Mouse (Mus musculus) intestine, postnatal 0 days (tissue): ENCODE measurements around the gene Cfhr1. TPM values are rescaled to one million over a fixed set of nuclear protein-coding genes. Genes with fewer than 3 reads are reported as not detected.

Experiments used
- ATAC-seq: fragments of 200-750 bp; cut with Nextera tagmentation; 2 replicates; pipeline ENCODE4 v1.8.0; 2017; ENCODE audit warnings: mild to moderate bottlenecking, moderate TSS enrichment, moderate library complexity
- H3K27ac ChIP-seq: fragments of 300-500 bp; sonication (generic); 2 replicates; pipeline ENCODE4 v1.5.1; 2014; ENCODE audit warnings: mild to moderate bottlenecking, low read depth, low read length, moderate library complexity
- H3K27me3 ChIP-seq: fragments of 300-500 bp; sonication (generic); replicated peaks from 2 replicates; pipeline ENCODE4 v1.6.1; 2014; ENCODE audit warnings: low read length, mixed read lengths; ENCODE audit not compliant: control insufficient read depth, insufficient read depth
- H3K36me3 ChIP-seq: fragments of 300-500 bp; sonication (generic); 2 replicates; pipeline ENCODE4 v1.6.1; 2014; ENCODE audit warnings: mild to moderate bottlenecking, moderate library complexity; ENCODE audit not compliant: control insufficient read depth, insufficient read depth
- H3K4me1 ChIP-seq: fragments of 300-500 bp; sonication (generic); replicated peaks from 2 replicates; pipeline ENCODE4 v1.6.1; 2014; ENCODE audit warnings: antibody characterized with exemption, low read length, mixed read lengths; ENCODE audit not compliant: control insufficient read depth, insufficient read depth
- H3K4me2 ChIP-seq: fragments of 300-500 bp; sonication (generic); replicated peaks from 2 replicates; pipeline ENCODE4 v1.6.1; 2014; ENCODE audit warnings: low read depth, mild to moderate bottlenecking, moderate library complexity
- H3K4me3 ChIP-seq: fragments of 300-500 bp; sonication (generic); 2 replicates; pipeline ENCODE4 v1.5.1; 2014; ENCODE audit warnings: low read depth, low read length
- H3K9ac ChIP-seq: fragments of 300-500 bp; sonication (generic); 2 replicates; pipeline ENCODE4 v1.6.1; 2014; ENCODE audit warnings: mild to moderate bottlenecking, low read depth, low read length
- H3K9me3 ChIP-seq: fragments of 300-500 bp; sonication (generic); 2 replicates; pipeline ENCODE4 v1.6.1; 2016; ENCODE audit warnings: mixed run types; ENCODE audit not compliant: control insufficient read depth
- CTCF ChIP-seq: sonication (generic); IDR thresholded peaks from 2 replicates; pipeline ENCODE4 v1.5.1; 2016; ENCODE audit warnings: low read depth, mild to moderate bottlenecking, control low read depth, antibody characterized with exemption, moderate library complexity
- WGBS: fragments of 180-500 bp; shearing (Covaris S2); extraction: QIAGEN DNeasy Blood & Tissue Kit; methylation state at CpG from one replicate; pipeline ENCODE4 v1.1.7; 2014; 5-methylcytosine and 5-hydroxymethylcytosine counted together
- polyA plus RNA-seq: library from polyadenylated mRNA; unstranded; fragments of >200 nt; fragmentation: Nextera tagmentation; extraction: Ambion mirVana; gene quantifications from 2 replicates; pipeline ENCODE4 v1.2.1, GENCODE M21; 2015

Gene Cfhr1
- polyA plus RNA-seq = not detected in 2 replicates

- 60% methylated on average over 1 of the region's 1 CpGs for WGBS
- no peak for TF ChIP-seq CTCF
- ATAC-seq = no peak
- H3K9me3 ChIP-seq = no peaks in the 10 kb centered on the region
- H3K27me3 ChIP-seq = no peaks in the 10 kb centered on the region
- no peak within 1 kb of the TSS for H3K27ac ChIP-seq
- H3K4me2 ChIP-seq = no peak within 1 kb of the TSS
- H3K36me3 ChIP-seq = no peaks in the 10 kb centered on the region
- H3K4me3 ChIP-seq = no peak within 1 kb of the TSS
- no peak within 1 kb of the TSS for H3K9ac ChIP-seq
- H3K4me1 ChIP-seq = no peaks in the 10 kb centered on the region
These were observed at the start of gene Cfhr1 for GRCm38 (mm10) chr1:139560024-139560423. Gene Cfhr1 (minus strand): TSS chr1:139560272.

GRCm38 (mm10) chr1:139551311-139551710 lies 8.8 kb downstream of the Cfhr1 start:
- H3K27me3 ChIP-seq = no peaks in the 10 kb centered on the region
- no peak overlapping the region for H3K4me3 ChIP-seq
- H3K27ac ChIP-seq = no peak overlapping the region
- WGBS = 67% methylated on average over 1 of the region's 1 CpGs
- no peaks in the 10 kb centered on the region for H3K9me3 ChIP-seq
- no peak overlapping the region for H3K9ac ChIP-seq
- no peak overlapping the region for H3K4me2 ChIP-seq
- H3K4me1 ChIP-seq = no peaks in the 10 kb centered on the region
- no peaks in the 10 kb centered on the region for H3K36me3 ChIP-seq
- no peak for ATAC-seq
- TF ChIP-seq CTCF = no peak

GRCm38 (mm10) chr1:139548536-139548935 lies 11.5 kb downstream of the Cfhr1 start:
- Histone ChIP-seq H3K9ac (no peak overlapping the region), H3K27me3 (no peaks in the 10 kb centered on the region), H3K36me3 (no peaks in the 10 kb centered on the region), H3K4me3 (no peak overlapping the region), H3K4me2 (no peak overlapping the region), H3K9me3 (no peaks in the 10 kb centered on the region), H3K4me1 (no peaks in the 10 kb centered on the region), H3K27ac (no peak overlapping the region)
- ATAC-seq = no peak
- 65% methylated on average over 1 of the region's 1 CpGs for WGBS
- TF ChIP-seq CTCF = no peak

GRCm38 (mm10) chr1:139514556-139514955 lies 45.5 kb downstream of the Cfhr1 start:
- no peak overlapping the region for H3K9ac ChIP-seq
- no peaks in the 10 kb centered on the region for H3K4me1 ChIP-seq
- H3K9me3 ChIP-seq = no peaks in the 10 kb centered on the region
- no peak for TF ChIP-seq CTCF
- no peaks in the 10 kb centered on the region for H3K36me3 ChIP-seq
- H3K27ac ChIP-seq = no peak overlapping the region
- 86% methylated on average over 12 of the region's 12 CpGs for WGBS
- H3K4me2 ChIP-seq = no peak overlapping the region
- H3K4me3 ChIP-seq = no peak overlapping the region
- no peak for ATAC-seq
- no peaks in the 10 kb centered on the region for H3K27me3 ChIP-seq

GRCm38 (mm10) chr1:139501258-139501752 lies 58.8 kb downstream of the Cfhr1 start, which contains the start of gene F13b:
Gene F13b (plus strand): TSS chr1:139501702.
- Histone ChIP-seq H3K27ac (no peak within 1 kb of the TSS), H3K36me3 (no peaks in the 10 kb centered on the region), H3K4me1 (no peaks in the 10 kb centered on the region), H3K9me3 (no peaks in the 10 kb centered on the region), H3K4me3 (no peak within 1 kb of the TSS), H3K4me2 (no peak within 1 kb of the TSS), H3K9ac (no peak within 1 kb of the TSS), H3K27me3 (no peaks in the 10 kb centered on the region)
- WGBS = 42% methylated on average over 3 of the region's 3 CpGs
- ATAC-seq = peak; percentile 76
- TF ChIP-seq CTCF = no peak

- no peak overlapping the region for H3K9ac ChIP-seq
- H3K9me3 ChIP-seq = no peaks in the 10 kb centered on the region
- H3K27ac ChIP-seq = no peak overlapping the region
- no peak for ATAC-seq
- H3K4me3 ChIP-seq = no peak overlapping the region
- H3K4me1 ChIP-seq = no peaks in the 10 kb centered on the region
- H3K36me3 ChIP-seq = peaks cover 3% of the 10 kb centered on the region; the same call in 1 of the 2 replicates
- H3K27me3 ChIP-seq = no peaks in the 10 kb centered on the region
- no peak overlapping the region for H3K4me2 ChIP-seq
- TF ChIP-seq CTCF = no peak
These were observed 60.3 kb downstream of the Cfhr1 start for GRCm38 (mm10) chr1:139499751-139500150.

Other genes starting within 250 kb of the Cfhr1 start
- 0.03 TPM in 1 of 2 replicates, not detected in the other for gene Crb1, start 183.2 kb downstream of the Cfhr1 start, polyA plus RNA-seq
- 2.4 and 3.2 TPM in 2 replicates for gene Zbtb41, start 138.0 kb downstream of the Cfhr1 start, polyA plus RNA-seq
- gene Aspm, start 105.5 kb downstream of the Cfhr1 start, polyA plus RNA-seq = 3.0 and 3.2 TPM in 2 replicates
- 0.31 TPM in 2 replicates for gene F13b, start 58.6 kb downstream of the Cfhr1 start, polyA plus RNA-seq
- 0.10 and 0.17 TPM in 2 replicates for gene Gm4788, start 221.0 kb upstream of the Cfhr1 start, polyA plus RNA-seq